Mouse (Mus musculus) stomach, postnatal 0 days (tissue): Measurements from ENCODE around the gene Arx.

Experiments used
- CTCF ChIP-seq: IDR thresholded peaks from 2 replicates; pipeline ENCODE4 v1.5.1; 2016; ENCODE audit warnings: antibody characterized with exemption, low read depth, mild to moderate bottlenecking, moderate library complexity
- EP300 ChIP-seq: optimal IDR thresholded peaks from 2 replicates; pipeline ENCODE3; 2016; ENCODE audit warnings: antibody characterized with exemption

GRCm38 (mm10) chrX:93289076-93289475 is 2.8 kb downstream of the Arx start:
- TF ChIP-seq CTCF (no peak), EP300 (no peak)
